Mouse (Mus musculus): ENCODE results near the gene Prss32.

Prss32 gene

GRCm38 (mm10) chr17:23843812-23844273 is at the start of gene Prss32, which contains the start of gene Prss41:
TSS of gene Prss32 (plus strand) at chr17:23843855.
TSS of gene Prss41 (minus strand) at chr17:23844172.
- DNase-seq = peak; percentile 74

GRCm38 (mm10) chr17:23795323-23795722 is 48.3 kb upstream of the Prss32 start:
- no peak for DNase-seq

DNA sequence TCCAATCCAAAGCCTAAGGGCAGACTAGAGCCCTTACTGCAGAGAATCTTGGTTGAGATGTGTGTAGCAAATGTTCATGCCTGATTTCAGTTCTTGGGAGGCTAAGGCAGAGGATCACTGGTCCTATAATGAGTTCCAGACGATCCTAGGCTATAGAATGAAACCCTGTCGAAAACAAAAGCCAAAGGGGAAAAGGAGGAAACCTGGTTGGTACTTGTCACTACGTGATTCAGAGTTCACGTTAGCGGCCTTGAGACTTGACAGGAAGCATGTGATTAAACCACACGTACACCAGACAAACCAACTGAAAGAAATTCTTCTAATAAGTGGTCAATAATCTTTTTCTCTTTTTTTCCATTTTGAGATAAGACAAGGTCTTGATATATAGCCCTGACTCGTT is 46.3 kb upstream of the Prss32 start:
- no peak for DNase-seq

- no peak for DNase-seq
Measured at GRCm38 (mm10) chr17:23801627-23802026, 42.0 kb upstream of the Prss32 start.

GRCm38 (mm10) chr17:23802746-23803365 is 40.8 kb upstream of the Prss32 start:
- DNase-seq = peak; percentile 100

DNA sequence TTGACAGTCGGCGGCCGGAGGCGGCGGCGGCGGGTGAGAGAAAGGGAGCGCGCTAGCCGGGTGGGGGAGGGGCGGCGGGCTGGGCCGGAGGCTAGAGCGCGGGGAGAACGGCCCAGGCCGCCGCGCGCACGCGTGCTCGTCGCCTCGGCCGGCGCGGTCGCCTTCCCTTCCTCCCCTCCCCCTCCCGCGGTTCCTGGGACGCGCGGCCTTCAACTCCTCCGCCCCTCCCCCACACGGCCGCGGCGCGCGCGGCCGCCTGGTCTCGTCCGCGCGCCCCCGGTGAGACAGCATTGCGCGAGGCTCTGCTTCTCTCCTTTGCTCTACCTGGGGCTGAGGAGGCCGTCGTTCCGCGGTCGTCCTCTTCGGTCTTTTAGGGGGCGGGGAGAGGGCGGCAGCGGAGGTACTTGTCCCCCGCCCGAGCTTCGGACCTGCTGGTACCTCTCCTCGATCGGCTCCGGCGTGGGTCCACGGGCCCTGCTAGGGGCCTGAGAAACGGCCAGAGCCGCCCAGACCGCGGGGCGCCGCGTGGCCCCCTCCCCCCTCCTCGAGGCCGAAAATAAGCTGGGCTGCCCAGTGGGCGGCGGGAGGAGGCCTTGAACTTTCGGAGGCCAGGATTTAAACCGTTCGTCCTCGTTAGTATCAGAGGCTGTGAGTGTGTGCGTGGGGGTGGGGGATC is 40.2 kb upstream of the Prss32 start:
- DNase-seq = peak; percentile 95

DNA sequence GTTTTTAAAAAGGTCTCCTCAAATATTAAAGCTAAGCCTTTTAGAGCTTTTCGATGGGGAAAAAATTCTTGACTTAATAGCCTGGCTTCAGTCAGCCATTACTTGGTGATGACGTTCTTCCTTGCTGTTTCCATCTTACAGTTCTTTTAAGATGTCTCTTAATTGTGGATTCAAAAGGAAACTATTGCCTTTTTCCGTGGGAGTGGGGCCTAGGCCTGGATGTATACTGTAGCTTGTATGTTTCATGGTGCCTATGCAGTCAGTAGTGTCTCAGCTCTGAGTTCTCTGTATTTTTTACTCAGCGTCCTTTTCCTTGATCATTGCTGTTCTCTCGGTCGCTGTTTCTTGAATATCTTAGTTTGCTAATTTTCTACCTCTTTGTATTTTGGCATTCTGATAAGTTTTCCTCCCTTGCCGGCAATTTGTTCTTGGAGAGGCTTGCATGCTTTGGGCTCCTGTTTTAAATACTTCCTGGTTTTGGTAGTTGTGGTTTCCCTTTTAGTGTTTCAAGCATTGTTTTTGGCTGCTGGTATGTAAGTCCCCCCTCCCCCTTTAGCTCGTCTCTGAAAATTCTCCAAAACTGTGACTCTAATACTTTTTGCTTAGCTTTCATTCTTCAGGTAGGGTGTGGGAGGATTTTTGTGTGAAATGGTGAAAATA is 39.1 kb upstream of the Prss32 start:
- no peak for DNase-seq

GRCm38 (mm10) chr17:23806867-23807266 is 36.8 kb upstream of the Prss32 start:
- DNase-seq = no peak

- no peak for DNase-seq
Measured at GRCm38 (mm10) chr17:23807918-23808317, 35.7 kb upstream of the Prss32 start.

GRCm38 (mm10) chr17:23815641-23816040 is 28.0 kb upstream of the Prss32 start:
- DNase-seq = no peak

DNA sequence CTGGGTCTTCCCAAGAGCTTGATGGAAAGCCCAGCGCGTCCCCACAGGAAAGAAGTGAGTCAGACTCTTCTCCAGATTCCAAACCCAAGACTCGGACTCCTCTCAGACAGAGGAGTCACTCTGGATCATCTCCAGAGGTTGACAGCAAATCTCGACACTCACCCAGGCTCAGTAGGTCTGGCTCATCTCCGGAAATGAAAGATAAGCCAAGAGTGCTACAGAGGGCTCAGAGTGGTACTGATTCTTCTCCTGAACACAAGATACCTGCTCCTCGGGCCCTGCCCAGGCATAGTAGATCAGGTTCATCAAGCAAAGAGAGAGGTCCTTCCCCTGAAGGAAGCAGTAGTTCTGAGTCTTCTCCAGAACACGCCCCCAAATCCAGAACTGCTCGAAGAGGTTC is 25.1 kb upstream of the Prss32 start:
- DNase-seq = no peak

DNA sequence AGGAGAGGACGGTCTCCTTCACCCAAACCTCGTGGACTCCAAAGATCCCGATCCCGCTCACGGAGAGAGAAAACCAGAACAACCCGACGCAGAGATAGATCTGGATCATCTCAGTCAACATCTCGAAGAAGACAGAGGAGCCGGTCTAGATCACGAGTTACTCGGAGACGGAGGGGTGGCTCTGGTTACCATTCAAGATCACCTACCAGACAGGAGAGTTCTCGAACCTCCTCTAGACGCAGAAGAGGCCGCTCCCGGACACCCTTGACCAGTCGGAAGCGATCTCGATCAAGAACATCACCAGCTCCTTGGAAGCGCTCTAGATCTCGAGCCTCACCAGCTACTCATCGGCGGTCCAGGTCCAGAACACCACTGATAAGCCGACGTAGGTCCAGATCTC is 24.4 kb upstream of the Prss32 start:
- DNase-seq = no peak

- no peak for DNase-seq
Measured at GRCm38 (mm10) chr17:23820731-23821130, 22.9 kb upstream of the Prss32 start.

GRCm38 (mm10) chr17:23822094-23822493 is 21.6 kb upstream of the Prss32 start:
- DNase-seq = no peak

DNA sequence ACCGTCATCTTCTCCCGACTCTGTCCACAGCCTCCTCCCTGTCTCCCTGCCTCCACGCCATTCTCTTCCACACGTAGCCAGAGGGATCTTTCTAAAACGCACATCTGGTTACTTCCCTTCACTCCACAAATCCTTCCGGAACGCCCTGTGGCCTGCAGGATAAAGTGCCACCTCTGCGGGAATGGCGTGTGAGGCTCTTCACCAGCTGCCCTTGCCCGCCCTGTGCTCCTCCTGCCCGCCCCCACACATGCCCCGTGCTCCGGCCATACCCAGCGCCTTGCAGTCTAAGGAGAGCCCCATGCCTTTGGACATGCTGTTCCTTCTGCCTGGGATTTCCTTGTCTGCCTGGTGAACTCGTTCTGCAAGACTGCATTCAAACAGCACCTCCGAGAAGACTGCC is 20.6 kb upstream of the Prss32 start:
- no peak for DNase-seq

GRCm38 (mm10) chr17:23823614-23824013 is 20.0 kb upstream of the Prss32 start:
- DNase-seq = no peak

- DNase-seq = no peak
Measured at GRCm38 (mm10) chr17:23825591-23825990, 18.1 kb upstream of the Prss32 start.

- DNase-seq = peak; percentile 75
Measured at GRCm38 (mm10) chr17:23828271-23829001, 15.2 kb upstream of the Prss32 start.

DNA sequence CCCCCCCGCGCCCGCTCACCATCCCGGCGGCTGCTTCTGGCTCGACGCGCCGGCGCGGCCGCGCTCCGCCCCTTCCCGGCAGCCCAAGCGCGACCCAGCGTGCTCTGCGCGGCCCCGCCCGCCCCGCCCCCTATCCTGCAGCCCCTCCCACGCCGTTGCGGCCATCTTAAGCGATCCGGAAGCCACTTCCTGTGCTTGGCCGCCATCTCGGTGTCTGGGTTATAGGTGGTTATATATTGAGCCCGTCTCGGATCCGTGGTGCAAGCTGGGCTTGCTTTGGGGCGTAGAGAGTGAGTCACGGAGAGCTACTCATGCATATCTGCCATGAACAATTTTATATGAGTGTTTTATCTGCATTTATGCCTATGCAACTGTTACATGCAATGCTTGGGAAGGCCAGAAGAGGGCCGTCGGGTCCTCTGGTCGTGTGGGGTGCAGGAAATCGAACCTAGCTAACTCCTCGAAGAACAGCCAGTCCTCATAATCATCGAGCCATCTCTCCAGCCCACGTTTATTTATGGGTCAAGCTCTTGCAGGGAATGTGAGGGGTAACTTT is 14.5 kb upstream of the Prss32 start, which contains the start of gene Elob:
Elob (minus strand) TSS at position 73 of the 556 bp plus-strand sequence.
- DNase-seq = peak; percentile 95

- no peak for DNase-seq
Measured at GRCm38 (mm10) chr17:23831201-23831600, 12.5 kb upstream of the Prss32 start.

DNA sequence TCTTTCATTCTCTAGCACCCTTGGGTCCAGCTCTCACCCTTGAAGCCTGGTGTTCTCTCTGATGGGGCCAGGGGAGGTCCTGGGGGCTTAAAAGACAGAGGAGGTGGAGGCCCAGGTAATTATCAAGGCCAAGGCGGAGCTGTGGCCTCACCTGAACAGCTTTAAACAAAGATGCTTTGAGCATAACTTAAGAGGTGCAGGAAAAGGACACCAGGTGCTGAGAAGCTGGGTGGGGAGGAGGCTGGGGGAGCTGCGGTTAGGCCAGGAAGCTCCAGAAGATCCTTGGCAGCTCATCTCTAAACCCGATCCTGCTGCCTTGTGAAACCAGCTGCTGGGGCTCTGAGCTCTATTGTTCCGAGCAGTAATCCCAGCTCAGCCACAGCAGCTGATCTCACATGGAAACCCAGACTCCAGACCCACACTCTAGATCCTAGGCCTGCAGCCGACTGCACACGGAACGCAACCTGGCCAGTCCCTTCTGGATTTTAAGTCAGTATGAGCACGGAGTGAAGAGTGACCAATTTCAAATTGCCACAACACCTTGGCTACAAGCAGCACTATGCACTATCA is 7.6 kb upstream of the Prss32 start, which contains the start of gene Prss33:
Prss33 (minus strand) TSS at position 51 of the 570 bp plus-strand sequence.
- no peak for DNase-seq

DNA sequence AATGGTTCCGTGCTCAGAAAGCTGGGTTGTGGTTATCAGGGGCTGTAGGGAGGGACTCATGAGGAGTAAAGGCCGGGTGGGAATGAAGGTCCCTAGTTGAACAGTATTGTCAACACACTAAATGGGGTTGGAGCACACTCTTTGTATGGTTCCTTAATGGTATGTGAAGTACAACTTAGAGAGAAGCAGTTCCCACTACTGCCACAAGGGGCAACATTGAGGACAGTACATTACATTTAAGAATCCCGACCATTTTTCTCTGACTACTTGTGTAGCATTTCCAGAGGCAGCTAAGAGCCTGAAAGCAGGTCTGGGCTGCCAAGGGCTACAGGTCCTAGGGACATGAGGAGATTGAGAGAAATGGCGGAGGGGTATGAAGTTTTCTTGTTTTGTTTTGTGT is 2.5 kb upstream of the Prss32 start:
- peak; percentile 82 for DNase-seq

Measured in embryo, embryonic 11 days (tissue).